Mouse (Mus musculus) gastrocnemius, adult 8-10 months (tissue): ENCODE results near the gene Mrpl12. TPM values are rescaled to one million over a fixed set of nuclear protein-coding genes. Genes with fewer than 3 reads are reported as not detected.

Experiments
- DNase-seq, 2 experiments: peaks; one replicate each; pipeline ENCODE4 v3.0.0; 2022; ENCODE audit warnings: low spot score in 2 of 2
- total RNA-seq, 4 experiments: library from RNA; stranded (reverse); gene quantifications; 2 replicates each; pipeline ENCODE4 v1.2.4; 2022

Mrpl12 gene
- total RNA-seq, 4 experiments from 2014 or later, result 121 to 138 (median 132) TPM

DNA sequence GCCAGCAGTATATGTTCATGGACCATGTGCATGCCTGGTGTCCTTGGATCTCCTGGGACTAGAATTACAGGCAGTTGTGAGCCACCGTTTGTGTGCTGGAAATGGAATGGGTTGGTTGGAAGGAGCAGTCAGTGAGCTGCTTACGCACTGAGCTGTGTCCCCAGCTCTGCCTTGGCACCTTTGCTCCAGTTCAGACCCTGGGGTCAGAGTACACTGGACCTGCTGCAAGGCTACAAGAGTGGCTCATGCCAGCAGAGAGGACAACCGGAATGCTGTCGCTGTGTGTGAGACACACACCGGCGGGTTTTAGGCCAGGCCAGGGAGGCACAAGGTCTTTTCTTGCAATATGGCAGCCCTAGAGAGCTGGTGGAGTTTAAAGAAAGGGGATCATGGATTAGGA, 12.4 kb upstream of the Mrpl12 start:
- no peak for DNase-seq

DNA sequence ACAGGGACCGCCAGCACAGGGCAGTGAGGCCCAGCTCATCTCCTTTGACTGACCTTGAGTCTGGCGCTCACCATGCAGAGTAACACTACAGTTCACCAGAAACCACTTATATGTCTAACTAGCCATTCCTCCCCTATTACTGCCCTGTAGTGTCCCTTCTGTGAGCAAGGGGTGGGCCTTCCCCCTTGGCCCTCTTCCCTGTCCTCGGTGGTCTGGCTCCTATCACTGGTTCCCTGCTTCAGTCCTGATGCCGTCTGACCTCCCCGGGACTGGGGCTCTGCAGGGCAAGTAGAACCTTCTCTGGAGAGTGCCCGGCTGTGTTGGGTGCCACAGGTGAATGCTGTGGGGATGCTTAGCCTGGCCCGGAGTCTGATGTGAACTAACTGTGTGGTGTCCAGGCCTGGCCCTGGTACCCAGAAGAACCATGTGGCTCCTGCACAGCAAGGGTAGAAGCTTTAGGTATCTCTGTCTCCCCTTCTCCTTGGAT, 922 bp upstream of the Mrpl12 start:
- no peak for DNase-seq

DNA sequence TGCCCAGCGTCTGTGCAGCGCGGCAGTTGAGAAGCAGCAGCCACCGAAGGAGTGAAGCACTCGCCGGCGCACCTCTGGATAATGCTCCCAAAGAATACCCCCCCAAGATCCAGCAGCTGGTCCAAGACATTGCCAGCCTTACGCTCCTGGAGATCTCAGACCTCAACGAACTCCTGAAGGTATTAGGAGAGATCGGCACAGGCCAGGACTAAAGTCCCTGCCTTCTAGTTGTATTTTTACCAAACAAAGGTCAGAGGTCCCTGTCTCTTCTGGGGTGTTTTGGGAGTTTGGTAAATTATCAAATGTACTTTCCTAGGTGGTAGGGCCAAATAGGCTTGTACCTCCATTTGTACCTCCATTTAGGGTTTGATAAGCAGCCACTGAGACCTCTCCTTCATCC, 838 bp downstream of the Mrpl12 start:
- no peak for DNase-seq

DNA sequence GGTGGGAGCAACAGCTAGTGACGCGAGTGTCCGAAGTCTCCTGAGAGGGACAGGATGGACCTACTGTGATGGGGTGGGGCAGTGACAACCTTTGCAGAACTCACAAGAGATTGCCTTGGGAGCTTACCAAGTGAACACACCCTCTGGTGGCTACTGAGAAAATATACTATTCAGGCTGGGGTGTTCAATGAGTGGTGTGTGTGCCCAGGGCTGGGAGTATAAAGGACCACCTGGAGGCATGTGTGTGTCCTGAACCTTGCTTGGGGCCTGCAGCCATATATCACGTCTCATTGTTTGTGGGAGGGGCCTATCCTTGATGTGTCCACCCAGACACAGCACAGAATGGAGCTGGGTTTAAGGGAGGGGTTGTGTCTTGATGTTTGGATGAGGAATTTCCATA, 4.1 kb downstream of the Mrpl12 start:
- DNase-seq, result no peak

DNA sequence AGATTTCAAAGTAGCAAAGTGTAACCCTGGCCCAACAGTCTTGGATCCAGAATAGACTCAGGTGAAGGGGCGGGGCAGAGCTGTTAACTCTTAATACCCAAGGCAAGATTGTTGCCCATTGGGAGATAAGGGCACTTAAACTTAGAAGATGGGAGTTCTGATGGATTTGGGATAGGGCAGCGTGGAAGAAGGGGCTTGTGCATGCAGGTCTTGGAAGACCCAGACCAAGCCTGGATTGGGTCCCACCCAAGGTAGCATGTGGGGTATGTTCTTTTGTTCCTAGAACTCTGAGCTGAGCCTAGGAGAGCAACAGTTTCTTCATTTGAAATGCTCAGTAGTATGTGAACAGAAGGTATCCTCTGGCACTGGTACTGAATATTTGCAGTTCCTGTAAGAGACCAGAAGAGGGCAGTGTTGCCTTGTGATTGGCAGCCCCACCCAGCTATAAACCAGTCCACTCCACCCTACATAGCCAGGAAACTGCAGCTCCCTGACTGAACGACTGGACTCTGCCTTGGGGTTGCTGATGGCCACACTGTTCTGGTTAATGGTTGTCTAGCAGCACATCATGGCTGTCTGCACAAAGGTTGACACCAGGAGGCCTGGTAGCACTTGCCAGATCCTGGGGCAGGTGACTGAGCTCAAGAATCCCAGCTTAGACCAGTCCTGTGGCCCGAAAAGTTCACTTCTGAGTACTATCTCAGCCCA, 4.8 kb downstream of the Mrpl12 start:
- peak; percentile 27 to 32 for DNase-seq

DNA sequence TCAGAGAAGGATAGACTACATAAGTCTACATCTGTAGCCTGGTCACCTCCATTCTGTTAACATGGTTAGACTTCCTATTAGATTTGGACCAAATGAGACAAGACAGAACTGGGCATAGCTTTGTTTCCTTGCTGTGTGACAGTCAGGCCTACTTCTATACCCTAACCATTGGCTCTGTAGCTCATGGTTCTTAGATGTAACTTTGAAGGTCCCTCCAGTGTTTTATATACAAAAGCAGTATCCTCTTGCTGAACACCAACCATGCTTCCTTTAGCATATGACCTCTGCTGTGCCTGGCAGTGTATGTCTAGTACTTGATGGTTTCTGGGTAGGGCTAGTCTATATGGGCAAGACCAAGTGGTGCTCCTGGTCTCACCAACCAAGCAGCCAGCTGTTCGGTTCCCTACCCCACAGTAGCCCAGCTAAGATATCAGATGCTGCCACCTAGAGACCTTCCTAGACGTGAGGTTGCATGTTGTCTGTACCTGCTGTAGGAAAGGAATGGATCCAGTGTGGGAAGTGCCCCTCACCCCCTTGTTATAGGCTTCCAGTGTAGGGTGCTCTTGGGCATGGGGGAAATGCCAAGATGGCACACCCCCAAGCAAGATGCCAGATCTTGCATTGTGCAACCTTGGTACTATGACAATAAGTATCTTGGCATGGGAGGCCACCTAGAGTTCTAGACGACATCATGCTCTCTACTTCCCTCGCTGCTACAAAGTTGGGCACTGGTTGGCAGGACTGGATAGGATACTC, 6.1 kb downstream of the Mrpl12 start:
- no peak for DNase-seq

DNA sequence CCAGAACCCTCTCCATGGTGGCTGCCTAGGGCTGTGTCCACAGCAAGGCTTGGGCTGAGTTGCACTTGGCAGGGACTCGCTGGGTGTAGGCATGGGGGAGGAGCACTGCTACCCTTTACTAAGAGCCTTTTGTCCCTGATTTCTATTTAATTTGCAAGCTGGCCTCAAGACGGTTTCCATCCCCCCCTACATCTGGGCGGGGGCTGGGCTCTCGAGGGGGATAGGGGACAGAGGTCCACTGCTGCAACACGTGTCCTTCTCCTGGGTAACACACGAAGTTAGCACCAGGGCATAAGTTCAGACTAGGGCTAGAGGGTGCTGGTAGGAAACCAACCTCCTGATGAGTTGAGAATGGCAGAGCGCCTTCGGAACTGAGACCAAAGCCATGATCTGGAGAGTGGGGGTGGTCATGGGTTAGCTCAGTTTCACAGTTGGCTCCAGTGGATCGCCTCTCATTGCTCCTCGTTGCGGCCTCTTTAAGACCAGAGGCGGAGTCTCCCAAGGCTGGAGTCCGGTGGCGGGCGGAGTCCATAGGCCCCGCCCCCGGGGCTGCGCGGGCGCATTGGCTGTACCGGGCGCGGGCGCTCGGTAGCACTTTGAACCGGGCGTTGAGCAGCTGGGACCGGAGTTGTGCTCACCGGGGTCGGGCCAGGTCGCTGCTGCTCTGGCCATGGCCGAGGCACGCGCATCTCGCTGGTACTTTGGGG, 7.1 kb downstream of the Mrpl12 start, which contains the start of gene Slc25a10:
Gene Slc25a10 (plus strand): TSS at position 524 of the 707 bp plus-strand sequence.
- DNase-seq, result peak; percentile 84 to 87

DNA sequence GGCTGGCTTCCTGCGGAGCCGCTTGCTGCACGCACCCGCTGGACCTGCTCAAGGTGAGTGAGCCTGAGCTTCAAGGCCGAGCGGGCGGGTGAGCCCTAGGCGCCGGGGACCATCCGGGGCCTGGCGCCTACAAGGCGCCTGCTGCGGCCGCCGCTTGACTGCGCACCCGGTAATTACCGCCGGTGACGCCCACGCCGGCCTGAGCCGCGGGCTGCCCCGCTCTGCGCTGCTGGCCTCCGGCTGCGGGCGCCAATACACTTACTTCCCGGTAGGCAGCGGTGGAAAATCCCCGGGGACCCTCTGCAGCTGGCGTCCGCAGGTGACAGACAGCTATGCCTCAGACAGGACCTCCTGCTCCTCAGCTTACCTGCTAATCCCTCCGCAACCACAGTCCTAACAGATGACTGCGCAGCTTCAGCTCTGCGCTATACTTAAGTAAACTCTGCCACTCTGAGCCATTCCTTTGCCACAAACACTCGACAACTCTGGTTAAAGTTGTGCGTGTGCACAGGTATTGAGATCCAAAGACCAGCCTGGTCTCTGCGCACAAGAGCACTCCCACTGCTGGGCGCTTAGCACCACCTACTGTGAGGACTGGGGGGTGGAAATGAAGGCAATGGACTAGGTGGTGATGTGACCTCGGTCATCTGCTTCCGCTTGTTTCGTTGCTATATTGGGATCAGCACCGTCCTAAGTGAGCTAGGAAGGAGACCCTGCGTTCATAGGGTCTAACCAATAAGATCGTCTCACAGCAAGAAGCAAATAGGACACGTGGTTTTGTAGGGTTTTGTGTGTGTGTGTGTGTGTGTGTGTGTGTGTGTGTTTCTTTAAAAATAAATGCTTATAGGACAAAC, 7.8 kb downstream of the Mrpl12 start:
- no peak for DNase-seq

DNA sequence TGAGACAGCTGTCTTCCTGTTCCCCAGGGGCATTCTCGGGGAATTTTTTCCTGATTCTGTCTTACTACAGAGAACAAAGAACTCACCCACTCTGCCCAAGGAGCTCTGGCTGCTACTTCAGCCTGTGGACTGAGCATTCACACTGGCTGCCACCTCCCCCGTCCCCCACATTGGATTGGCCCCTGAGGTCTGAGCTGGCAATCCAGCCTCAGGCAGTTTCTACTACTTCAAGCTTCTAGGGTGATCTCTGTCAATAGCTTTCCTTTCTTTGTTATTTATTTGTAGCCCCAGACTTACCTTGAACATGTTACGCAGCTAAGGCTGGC, 8.4 kb downstream of the Mrpl12 start:
- no peak for DNase-seq

DNA sequence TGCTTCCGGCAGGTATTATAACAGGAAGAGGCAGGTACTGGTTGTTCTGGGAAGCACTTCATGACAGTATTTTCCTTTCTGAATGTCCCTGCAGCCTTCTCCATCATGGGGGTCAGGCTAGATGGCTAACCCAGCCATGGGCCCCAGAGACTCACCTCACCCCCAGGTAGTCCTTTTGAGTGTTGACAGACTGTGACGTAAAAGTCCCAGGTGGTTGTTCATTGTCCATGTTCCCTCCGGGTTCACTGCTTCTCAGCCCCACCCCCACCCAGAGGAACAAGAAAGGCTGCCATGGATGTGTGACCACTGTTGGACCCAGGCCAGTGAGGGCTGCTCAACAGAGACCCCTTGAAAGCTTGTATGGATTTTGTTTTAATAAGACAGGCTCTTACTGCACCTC, 8.9 kb downstream of the Mrpl12 start:
- no peak for DNase-seq

DNA sequence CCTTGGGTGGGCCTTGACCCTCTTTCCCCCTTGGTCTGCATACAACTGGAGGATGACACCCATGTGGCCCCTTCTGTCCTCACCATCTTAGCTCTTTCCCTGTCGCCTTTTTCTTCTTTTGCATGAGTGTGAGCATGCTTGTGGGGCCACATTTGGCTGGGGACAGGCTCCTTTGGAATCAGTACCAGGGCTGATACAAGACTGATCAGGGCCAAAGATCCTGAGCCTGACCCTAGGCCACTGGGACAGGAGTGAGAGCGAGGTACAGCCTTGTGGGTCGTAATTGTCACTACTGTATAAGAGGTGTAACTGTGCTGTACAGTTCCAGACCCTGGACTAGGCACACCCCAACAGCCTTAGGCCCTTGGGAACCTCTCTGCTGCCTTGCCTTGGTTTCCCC, 9.5 kb downstream of the Mrpl12 start:
- DNase-seq, result no peak

DNA sequence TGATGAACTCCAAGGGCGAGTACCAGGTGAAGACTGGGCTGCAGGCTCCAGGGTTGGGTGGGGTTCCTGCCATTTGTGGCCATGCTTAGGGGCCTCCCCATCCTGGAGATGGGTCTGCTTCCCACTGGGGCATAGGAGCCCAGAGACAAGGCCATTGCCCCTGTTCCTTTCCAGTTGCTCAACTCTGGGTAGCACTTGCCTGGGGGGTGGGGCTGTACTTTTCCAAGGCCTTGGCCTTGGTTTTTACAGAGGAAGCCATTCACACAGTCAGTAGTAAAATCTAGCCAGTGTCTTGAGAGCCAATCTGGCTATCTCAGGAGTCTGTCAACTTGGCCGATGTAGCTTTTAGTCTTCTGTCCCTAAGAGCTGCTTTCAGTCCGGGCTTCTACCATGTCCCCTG, 13.0 kb downstream of the Mrpl12 start:
- no peak for DNase-seq

DNA sequence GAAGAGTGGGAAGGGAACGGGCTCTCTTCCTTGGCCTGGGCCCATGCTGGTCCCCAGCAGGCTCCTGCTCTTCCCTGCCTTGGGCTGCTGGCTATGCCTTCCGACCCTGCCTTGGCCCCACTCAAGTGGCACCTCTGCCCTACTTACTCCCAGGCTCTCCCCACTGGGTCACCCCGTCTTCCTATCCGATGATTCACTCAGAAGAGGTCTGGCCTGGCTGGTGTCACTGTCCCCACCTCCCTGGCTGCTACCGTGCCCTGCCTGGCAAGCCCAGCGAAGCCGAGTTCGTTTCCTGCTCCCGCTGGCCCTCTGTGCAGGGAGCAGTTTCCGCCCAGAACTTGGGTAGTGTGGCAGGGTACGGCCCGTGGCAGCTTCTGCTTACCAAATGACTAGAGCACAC, 13.8 kb downstream of the Mrpl12 start:
- no peak for DNase-seq

DNA sequence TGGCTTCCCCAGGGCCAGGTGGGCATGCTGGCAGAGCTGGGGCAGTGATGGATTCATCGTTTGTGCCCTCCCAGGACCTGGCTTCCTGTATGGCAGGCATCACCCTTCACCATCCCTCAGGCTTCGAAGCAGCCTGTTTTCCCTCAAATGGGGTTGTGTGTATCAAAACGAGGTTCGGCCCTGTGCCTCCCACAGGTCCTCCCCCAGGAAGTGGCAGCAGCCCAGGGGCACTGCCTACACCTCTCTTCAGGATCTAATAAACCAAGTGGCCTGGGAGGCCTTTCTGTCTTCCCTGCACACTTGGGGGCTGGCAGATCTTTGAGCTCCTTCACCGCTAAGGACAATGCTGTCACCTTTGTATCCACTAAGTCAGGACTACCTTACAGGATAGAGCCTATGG, 14.5 kb downstream of the Mrpl12 start:
- DNase-seq, result no peak

DNA sequence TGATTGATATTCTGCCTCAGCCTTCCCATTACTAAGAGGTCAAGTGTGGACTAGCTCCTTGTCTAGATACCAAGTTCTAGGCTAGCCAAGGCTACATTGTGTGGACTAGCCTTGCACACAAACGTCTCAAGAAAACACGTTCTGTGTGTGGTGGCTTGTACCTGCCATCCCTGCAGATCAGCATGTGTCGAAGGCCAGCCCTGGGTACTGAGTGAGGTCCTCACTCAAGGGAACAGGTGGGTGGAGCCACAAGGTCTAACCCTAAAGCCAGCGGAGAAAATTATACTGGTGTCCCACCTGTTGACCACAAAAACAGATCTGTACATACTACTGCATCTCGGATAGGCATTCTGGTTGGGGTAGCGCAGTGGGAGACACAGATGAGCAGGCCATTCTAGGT, 15.5 kb downstream of the Mrpl12 start:
- DNase-seq, result no peak

DNA sequence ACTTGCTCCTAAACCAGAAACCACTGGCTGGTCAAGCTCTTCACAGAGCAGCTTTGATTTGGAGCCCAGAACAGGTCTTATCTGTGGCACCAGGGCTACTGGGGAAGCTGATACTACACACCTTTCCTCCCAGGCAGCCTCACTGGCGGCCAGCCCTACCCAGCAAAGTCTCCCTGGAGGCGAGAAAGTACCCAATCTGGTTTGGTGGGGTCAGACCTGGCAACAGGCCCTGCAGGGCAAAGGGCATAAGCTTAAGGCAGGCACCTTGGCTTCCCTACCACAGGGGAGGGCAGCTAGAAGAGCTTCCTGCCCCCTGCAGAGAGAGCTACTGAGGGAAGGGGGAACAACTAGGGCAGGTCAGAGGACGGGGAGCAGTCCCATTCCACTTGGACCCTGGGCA, 15.9 kb downstream of the Mrpl12 start:
- DNase-seq, result no peak

DNA sequence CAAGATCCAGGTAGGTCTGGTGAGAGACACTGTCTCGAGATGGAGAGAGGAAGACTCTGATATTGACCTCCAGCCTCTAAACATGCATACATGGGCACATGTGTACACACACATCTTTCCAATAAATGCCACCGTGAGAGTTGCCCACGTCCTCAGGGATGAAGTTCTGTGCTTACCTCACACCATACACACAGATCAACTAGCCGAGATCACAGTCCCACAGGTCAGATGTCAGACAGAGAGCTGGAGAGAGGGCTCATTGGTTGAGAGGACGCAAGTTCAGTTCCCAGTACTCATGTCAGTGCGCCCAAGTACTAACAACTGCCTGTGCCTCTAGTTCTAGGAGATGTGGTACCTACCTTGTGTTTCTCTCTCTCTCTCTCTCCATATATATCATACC, 16.6 kb downstream of the Mrpl12 start:
- DNase-seq, result no peak

DNA sequence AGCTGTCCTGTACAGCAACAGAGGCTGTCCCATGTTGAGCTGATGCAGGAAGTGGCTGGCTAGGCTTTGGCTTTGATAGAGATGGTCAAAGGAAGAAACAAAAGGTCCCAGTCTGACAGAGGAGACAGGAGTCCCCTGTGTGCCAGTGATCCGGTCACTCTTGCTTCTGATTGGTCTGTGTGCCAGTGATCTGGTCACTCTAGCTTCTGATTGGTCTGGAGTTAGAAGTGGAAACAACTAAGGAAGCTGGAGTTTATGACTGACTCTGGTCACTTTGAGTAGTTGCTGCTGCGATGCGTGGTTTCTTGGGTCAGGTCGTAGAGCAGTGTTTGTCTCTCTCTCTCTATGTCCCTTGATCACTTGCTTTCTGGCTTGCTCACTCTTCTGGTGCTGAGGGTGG, 17.3 kb downstream of the Mrpl12 start:
- no peak for DNase-seq

DNA sequence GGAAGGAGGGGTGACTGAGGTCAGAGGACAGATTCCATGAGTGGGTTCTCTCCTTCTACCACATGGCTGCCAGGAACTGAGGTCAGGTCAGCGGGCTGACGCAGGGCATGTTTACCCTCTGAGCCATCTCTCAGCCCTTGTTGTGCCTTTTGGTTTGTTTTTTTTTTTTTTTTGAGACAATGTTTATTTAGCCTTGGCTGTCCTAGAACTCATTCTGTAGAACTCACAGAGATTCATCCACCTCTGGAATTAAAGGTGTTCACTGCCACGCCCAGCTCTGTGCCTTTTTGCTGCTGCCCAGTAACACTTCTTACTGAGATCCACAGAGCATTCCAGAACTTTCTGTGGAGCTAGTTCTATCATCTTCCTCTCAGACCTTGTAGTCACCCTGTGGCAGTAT, 21.2 kb downstream of the Mrpl12 start:
- DNase-seq, result no peak

DNA sequence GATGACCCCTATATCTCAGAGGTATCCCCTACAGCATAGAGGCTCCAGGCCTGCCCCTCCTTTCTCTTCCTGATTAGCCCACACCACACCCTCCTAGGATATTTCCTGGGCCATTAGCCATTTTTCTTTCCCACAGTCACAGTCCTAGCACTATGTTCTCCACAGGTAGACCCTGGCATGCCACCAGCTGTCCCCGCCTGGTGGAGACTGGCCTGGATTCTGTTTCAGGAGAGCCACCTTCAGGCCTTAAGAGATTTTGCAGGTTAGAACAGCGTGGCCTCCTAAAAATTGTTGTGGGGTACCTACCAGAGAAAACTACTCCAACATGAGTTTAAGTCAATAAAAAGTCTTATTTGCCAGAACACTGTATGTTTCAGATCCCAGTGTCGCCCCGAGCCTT, 22.5 kb downstream of the Mrpl12 start:
- no peak for DNase-seq

DNA sequence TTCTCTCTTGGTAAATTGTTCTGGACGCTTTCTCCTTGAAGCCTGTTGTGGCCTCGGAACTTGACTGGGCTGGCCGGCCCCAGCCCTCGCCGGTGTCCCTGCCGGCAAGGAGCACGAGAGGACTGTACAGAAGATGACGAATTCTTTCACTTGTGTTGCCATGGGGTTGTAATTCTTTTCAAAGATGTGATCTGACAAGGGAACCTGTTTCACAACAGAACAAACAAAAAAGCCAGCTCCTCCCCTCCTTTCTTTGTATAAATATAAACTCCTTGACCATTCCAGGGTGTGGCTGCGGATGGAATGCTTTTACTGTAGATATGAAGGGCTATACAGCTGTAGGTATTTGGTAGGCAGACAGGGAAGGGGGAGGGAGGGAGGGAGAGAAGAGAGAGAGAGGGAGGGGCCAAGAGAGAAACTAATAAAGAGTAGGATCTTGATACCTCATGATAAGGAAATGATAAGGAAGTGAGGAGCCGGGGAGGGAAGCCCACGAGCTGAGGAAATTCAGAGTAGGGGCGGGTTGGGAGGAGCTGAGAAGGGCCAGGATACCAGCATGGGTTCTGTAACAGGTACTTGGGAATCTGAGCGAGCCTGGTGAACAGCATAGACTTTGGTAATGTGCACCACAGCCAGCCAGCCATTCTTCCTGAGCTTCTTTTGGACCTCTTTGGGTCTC, 23.3 kb downstream of the Mrpl12 start:
- DNase-seq, result no peak
